Mouse (Mus musculus) CH12.LX (cell line): Measurements from ENCODE around the gene Tspan9. TPM values are rescaled to one million over a fixed set of nuclear protein-coding genes. Genes with fewer than 3 reads are reported as not detected.

ENCODE experiments used
- DNase-seq: peaks from one replicate; pipeline ENCODE4 v3.0.0-alpha.2; 2013; ENCODE audit errors: extremely low read depth
- H3K27ac ChIP-seq: 2 replicates; pipeline ENCODE4 v1.5.1; 2012; ENCODE audit warnings: low read depth, mild to moderate bottlenecking, control low read depth, moderate library complexity; ENCODE audit not compliant: insufficient read depth
- H3K27me3 ChIP-seq: replicated peaks from 2 replicates; pipeline ENCODE3; 2012; ENCODE audit warnings: inconsistent platforms
- H3K36me3 ChIP-seq, 2 experiments: replicated peaks in 1 of 2; 2 replicates each; pipeline versions ENCODE3 to v1.6.1; 2012; ENCODE audit warnings: inconsistent platforms in 1 of 2, low read length in 1 of 2, mild to moderate bottlenecking in 1 of 2, mixed read lengths in 1 of 2, moderate library complexity in 1 of 2; ENCODE audit not compliant: control insufficient read depth in 1 of 2, insufficient read depth in 1 of 2
- H3K4me1 ChIP-seq, 2 experiments: 2 replicates each; pipeline ENCODE4 v1.6.1; 2012; ENCODE audit warnings: inconsistent platforms in 1 of 2, moderate library complexity in 1 of 2; ENCODE audit not compliant: insufficient read depth in 2 of 2, control insufficient read depth in 1 of 2
- H3K4me2 ChIP-seq: 2 replicates; pipeline ENCODE4 v1.6.1; 2012; ENCODE audit warnings: low read depth, mild to moderate bottlenecking, control low read depth; ENCODE audit not compliant: poor library complexity, insufficient read depth, severe bottlenecking
- H3K4me3 ChIP-seq, 3 experiments: fragments of 150-350 bp in 1 of 3; sonication (generic) in 1 of 3; replicated peaks in 1 of 3; 2 replicates each; pipeline versions ENCODE3 to v1.5.1; 2011 to 2012; ENCODE audit warnings: low read depth in 2 of 3, low read length in 2 of 3, mild to moderate bottlenecking in 2 of 3, moderate library complexity in 2 of 3, control low read depth in 1 of 3, improper control_type of control experiment in 1 of 3, inconsistent platforms in 1 of 3, mixed read lengths in 1 of 3; ENCODE audit not compliant: poor library complexity in 1 of 3
- H3K79me2 ChIP-seq: replicated peaks from 2 replicates; pipeline ENCODE4 v1.6.1; 2012; ENCODE audit warnings: mild to moderate bottlenecking, moderate library complexity; ENCODE audit not compliant: control insufficient read depth, poor library complexity, insufficient read depth, severe bottlenecking; ENCODE audit errors: extremely low read depth
- H3K9ac ChIP-seq: 2 replicates; pipeline ENCODE4 v1.6.1; 2012; ENCODE audit warnings: low read depth, mild to moderate bottlenecking, control low read depth, moderate library complexity; ENCODE audit not compliant: insufficient read depth
- H3K9me3 ChIP-seq: replicated peaks from 2 replicates; pipeline ENCODE3; 2012; ENCODE audit warnings: low read length, inconsistent platforms, mixed read lengths
- BHLHE40 ChIP-seq: IDR thresholded peaks from 2 replicates; pipeline ENCODE4 v1.6.1; 2011; ENCODE audit warnings: mild to moderate bottlenecking, low read depth, low read length, improper control_type of control experiment
- CHD1 ChIP-seq: IDR thresholded peaks from 2 replicates; pipeline ENCODE4 v1.6.1; 2012; ENCODE audit warnings: low read depth, low read length, improper control_type of control experiment, inconsistent platforms
- CHD2 ChIP-seq: IDR thresholded peaks from 2 replicates; pipeline ENCODE4 v1.6.1; 2011; ENCODE audit warnings: low read length, improper control_type of control experiment
- CTCF ChIP-seq, 2 experiments: IDR thresholded peaks in 1 of 2; conservative IDR thresholded peaks in 1 of 2; 2 replicates each; pipeline ENCODE4 v1.5.1; 2011 to 2012; ENCODE audit warnings: low read depth in 2 of 2, low read length in 2 of 2, improper control_type of control experiment in 1 of 2, inconsistent platforms in 1 of 2, mild to moderate bottlenecking in 1 of 2, moderate library complexity in 1 of 2
- E2F4 ChIP-seq: IDR thresholded peaks from 2 replicates; pipeline ENCODE4 v1.6.1; 2011; ENCODE audit warnings: low read depth, low read length, improper control_type of control experiment; ENCODE audit not compliant: insufficient replicate concordance
- HCFC1 ChIP-seq: IDR thresholded peaks from 2 replicates; pipeline ENCODE4 v1.6.1; 2012; ENCODE audit warnings: low read depth, mild to moderate bottlenecking, inconsistent platforms, low read length, improper control_type of control experiment
- JUN ChIP-seq: IDR thresholded peaks from 2 replicates; pipeline ENCODE4 v1.6.1; 2011; ENCODE audit warnings: low read depth, mild to moderate bottlenecking, low read length, improper control_type of control experiment, moderate library complexity; ENCODE audit not compliant: insufficient read depth
- KAT2A ChIP-seq: IDR thresholded peaks from 2 replicates; pipeline ENCODE4 v1.6.1; 2012; ENCODE audit warnings: low read length, improper control_type of control experiment, inconsistent platforms; ENCODE audit not compliant: insufficient replicate concordance
- MAZ ChIP-seq: IDR thresholded peaks from 2 replicates; pipeline ENCODE4 v1.6.1; 2012; ENCODE audit warnings: low read depth, mild to moderate bottlenecking, inconsistent platforms, low read length, improper control_type of control experiment, moderate library complexity
- MYC ChIP-seq: IDR thresholded peaks from 2 replicates; pipeline ENCODE4 v1.6.1; 2011; ENCODE audit warnings: low read depth, mild to moderate bottlenecking, improper control_type of control experiment, low read length
- PAX5 ChIP-seq: IDR thresholded peaks from 2 replicates; pipeline ENCODE4 v1.6.1; 2012; ENCODE audit warnings: low read length, inconsistent platforms, mixed read lengths
- POLR2A ChIP-seq: IDR thresholded peaks from 2 replicates; pipeline ENCODE4 v1.6.1; 2011; ENCODE audit warnings: low read depth, mild to moderate bottlenecking, improper control_type of control experiment, low read length
- RAD21 ChIP-seq: IDR thresholded peaks from 2 replicates; pipeline ENCODE4 v1.6.1; 2011; ENCODE audit warnings: low read depth, mild to moderate bottlenecking, low read length, improper control_type of control experiment, moderate library complexity
- SIN3A ChIP-seq: IDR thresholded peaks from 2 replicates; pipeline ENCODE4 v1.6.1; 2012; ENCODE audit warnings: low read length, improper control_type of control experiment, inconsistent platforms
- TBP ChIP-seq: conservative IDR thresholded peaks from 2 replicates; pipeline ENCODE4 v1.6.1; 2011; ENCODE audit warnings: low read depth, low read length, improper control_type of control experiment
- TCF12 ChIP-seq: IDR thresholded peaks from 2 replicates; pipeline ENCODE4 v1.6.1; 2014; ENCODE audit warnings: low read depth, mild to moderate bottlenecking, inconsistent platforms, low read length, improper control_type of control experiment
- USF1 ChIP-seq: IDR thresholded peaks from 2 replicates; pipeline ENCODE4 v1.6.1; 2014; ENCODE audit warnings: low read depth, mild to moderate bottlenecking, inconsistent platforms, low read length, improper control_type of control experiment
- USF2 ChIP-seq: conservative IDR thresholded peaks from 2 replicates; pipeline ENCODE4 v1.6.1; 2011; ENCODE audit warnings: low read depth, low read length, improper control_type of control experiment
- ZC3H11A ChIP-seq: IDR thresholded peaks from 2 replicates; pipeline ENCODE4 v1.6.1; 2012; ENCODE audit warnings: low read depth, mild to moderate bottlenecking, inconsistent platforms, low read length, improper control_type of control experiment
- ZNF384 ChIP-seq: IDR thresholded peaks from 2 replicates; pipeline ENCODE4 v1.6.1; 2012; ENCODE audit warnings: low read depth, low read length, improper control_type of control experiment, inconsistent platforms
- dilution Hi-C: fragments of 300-500 bp; cut with MboI; formaldehyde crosslinking; loops from 2 replicates; pipeline ENCODE4 v1.14.3; 2020; ENCODE audit warnings: low sequenced_read_pairs; ENCODE audit not compliant: extremely low pct_unique_long_range_greater_than_20kb, extremely low pct_ligation_motif_present
- in situ Hi-C: fragments of 300-500 bp; cut with MboI; formaldehyde crosslinking; loops from 3 replicates; pipeline ENCODE4 v1.14.3; 2019; ENCODE audit warnings: low sequenced_read_pairs, low pct_ligation_motif_present, low pct_unique_long_range_greater_than_20kb, mixed read lengths
- polyA plus RNA-seq: library from polyadenylated mRNA; unstranded; fragments of >175 nt; gene quantifications from 2 replicates; pipeline ENCODE4 v1.2.1, GENCODE M21; 2012; ENCODE audit warnings: low read depth; ENCODE audit not compliant: insufficient read length
- total RNA-seq, 2 experiments: library from RNA; depleted of rRNA; stranded (reverse); fragments of 300-350 nt in 1 of 2; fragments of >200 nt in 1 of 2; gene quantifications; 2 replicates each; pipeline ENCODE4 v1.2.3; 2012 to 2014

The Tspan9 gene
- total and polyA plus RNA-seq, 3 experiments: 0.40 to 0.98 (median 0.71) TPM

GRCm38 (mm10) chr6:128178681-128179080 is 35.3 kb upstream of the Tspan9 start:
- Histone ChIP-seq H3K36me3 (no peaks in the 10 kb centered on the region), H3K79me2 (no peaks in the 10 kb centered on the region), H3K27me3 (peaks cover 42% of the 10 kb centered on the region), H3K4me3 (no peak overlapping the region), H3K9ac (no peak overlapping the region), H3K27ac (no peak overlapping the region), H3K4me2 (no peak overlapping the region), H3K9me3 (no peaks in the 10 kb centered on the region), H3K4me1 (no peaks in the 10 kb centered on the region)
- TF ChIP-seq RAD21: no peak
- no peak for TF ChIP-seq POLR2A
- no peak for TF ChIP-seq HCFC1
- no peak for TF ChIP-seq CHD2
- no peak for TF ChIP-seq E2F4
- no peak for TF ChIP-seq MYC
- TF ChIP-seq BHLHE40: no peak
- no peak for TF ChIP-seq ZNF384
- TF ChIP-seq SIN3A: no peak
- TF ChIP-seq USF2: no peak
- TF ChIP-seq JUN: no peak
- TF ChIP-seq TCF12: no peak
- TF ChIP-seq ZC3H11A: no peak
- dilution Hi-C loops: no loop called here
- in situ Hi-C loops: no loop called here
- no peak for DNase-seq

GRCm38 (mm10) chr6:128168785-128169679 is 25.6 kb upstream of the Tspan9 start:
- TF ChIP-seq KAT2A: no peak
- TF ChIP-seq USF1: no peak
- TF ChIP-seq PAX5: no peak
- TF ChIP-seq TBP: no peak
- TF ChIP-seq CTCF (conservative IDR thresholded peaks at IDR 0.05 in 1 of 2, IDR thresholded peaks at IDR 0.05 in 1 of 2; ENCODE audit: low read depth in 2 of 2, low read length in 2 of 2): peak; percentile 8 to 58; a peak in 2 of 4 replicates
- no peak for TF ChIP-seq MAZ
- TF ChIP-seq BHLHE40: no peak
- TF ChIP-seq CHD1: no peak
- Histone ChIP-seq H3K4me3 (no peak overlapping the region), H3K27ac (no peak overlapping the region), H3K79me2 (no peaks in the 10 kb centered on the region), H3K4me2 (no peak overlapping the region), H3K9ac (no peak overlapping the region), H3K4me1 (peaks cover 0 to 3% of the 10 kb centered on the region in 2 experiments; a peak in 1 of 4 replicates), H3K9me3 (no peaks in the 10 kb centered on the region), H3K36me3 (no peaks in the 10 kb centered on the region), H3K27me3 (peaks cover 33% of the 10 kb centered on the region)
- peak; percentile 13 for DNase-seq
- in situ Hi-C loops: no loop called here
- dilution Hi-C loops: no loop called here
